Mouse (Mus musculus) heart, embryonic 13.5 days (tissue): Measurements from ENCODE around the gene Dhrs3. TPM values are rescaled to one million over a fixed set of nuclear protein-coding genes. Genes with fewer than 3 reads are reported as not detected.

Source experiments
- ATAC-seq: fragments of 200-750 bp; cut with Nextera tagmentation; 2 replicates; pipeline ENCODE4 v1.8.0; 2017; ENCODE audit warnings: moderate TSS enrichment; ENCODE audit not compliant: insufficient number of reproducible peaks, low FRiP score, low TSS enrichment; ENCODE audit errors: extremely low read depth
- H3K27ac ChIP-seq: fragments of 300-500 bp; sonication (generic); replicated peaks from 2 replicates; pipeline ENCODE4 v1.5.1; 2015; ENCODE audit warnings: moderate library complexity, mild to moderate bottlenecking, inconsistent platforms
- H3K27me3 ChIP-seq: fragments of 300-500 bp; sonication (generic); replicated peaks from 2 replicates; pipeline ENCODE4 v1.6.1; 2015; ENCODE audit warnings: mild to moderate bottlenecking, inconsistent platforms
- H3K36me3 ChIP-seq: fragments of 300-500 bp; sonication (generic); 2 replicates; pipeline ENCODE4 v1.6.1; 2015; ENCODE audit warnings: mild to moderate bottlenecking, inconsistent platforms
- H3K4me1 ChIP-seq: fragments of 300-500 bp; sonication (generic); 2 replicates; pipeline ENCODE4 v1.6.1; 2015; ENCODE audit warnings: inconsistent platforms
- H3K4me2 ChIP-seq: fragments of 300-500 bp; sonication (generic); 2 replicates; pipeline ENCODE4 v1.6.1; 2015; ENCODE audit warnings: inconsistent platforms, mild to moderate bottlenecking, moderate library complexity
- H3K4me3 ChIP-seq: fragments of 300-500 bp; sonication (generic); 2 replicates; pipeline ENCODE4 v1.5.1; 2015; ENCODE audit warnings: moderate library complexity, mild to moderate bottlenecking, inconsistent platforms
- H3K9ac ChIP-seq: fragments of 300-500 bp; sonication (generic); 2 replicates; pipeline ENCODE4 v1.6.1; 2015; ENCODE audit warnings: inconsistent platforms, mild to moderate bottlenecking, moderate library complexity
- H3K9me3 ChIP-seq: fragments of 300-500 bp; sonication (generic); 2 replicates; pipeline ENCODE4 v1.6.1; 2016; ENCODE audit warnings: inconsistent platforms
- WGBS: fragments of 180-500 bp; shearing (Covaris S2); methylation state at CpG from one replicate; pipeline ENCODE4 v1.1.7; 2015; ENCODE audit warnings: mixed read lengths; 5-methylcytosine and 5-hydroxymethylcytosine counted together
- polyA plus RNA-seq: library from polyadenylated mRNA; unstranded; fragments of >200 nt; fragmentation: Nextera tagmentation; extraction: Ambion mirVana; gene quantifications from 2 replicates; pipeline ENCODE4 v1.2.1, GENCODE M21; 2015

Gene Dhrs3
- polyA plus RNA-seq, result 37.4 and 45.8 TPM in 2 replicates

- H3K4me2 ChIP-seq, result peak within 1 kb of the TSS; percentile 90
- no peak for ATAC-seq
- peak within 1 kb of the TSS; percentile 87 for H3K9ac ChIP-seq
- peak within 1 kb of the TSS; percentile 69 for H3K27ac ChIP-seq
- H3K27me3 ChIP-seq, result peaks cover 5% of the 10 kb centered on the region; the same call in 1 of the 2 replicates
- under 1% methylated on average over 54 of the region's 55 CpGs for WGBS
- no peaks in the 10 kb centered on the region for H3K9me3 ChIP-seq
- H3K36me3 ChIP-seq, result no peaks in the 10 kb centered on the region
- peak within 1 kb of the TSS; percentile 62 for H3K4me3 ChIP-seq
- peaks cover 49% of the 10 kb centered on the region for H3K4me1 ChIP-seq
Observed at GRCm38 (mm10) chr4:144892133-144892936, at the start of gene Dhrs3. Dhrs3 (plus strand) TSS chr4:144892827.

GRCm38 (mm10) chr4:144861756-144862505 lies 30.7 kb upstream of the Dhrs3 start:
- no peak overlapping the region for H3K4me2 ChIP-seq
- no peaks in the 10 kb centered on the region for H3K9me3 ChIP-seq
- no peaks in the 10 kb centered on the region for H3K4me1 ChIP-seq
- WGBS, result 70% methylated on average over 3 of the region's 3 CpGs
- no peaks in the 10 kb centered on the region for H3K27me3 ChIP-seq
- no peaks in the 10 kb centered on the region for H3K36me3 ChIP-seq
- no peak overlapping the region for H3K9ac ChIP-seq
- no peak overlapping the region for H3K4me3 ChIP-seq
- H3K27ac ChIP-seq, result no peak overlapping the region
- ATAC-seq, result no peak

- WGBS, result 73% methylated on average over 5 of the region's 5 CpGs
- no peak; the same call in 1 of the 2 replicates for ATAC-seq
- Histone ChIP-seq H3K36me3 (no peaks in the 10 kb centered on the region), H3K9ac (no peak overlapping the region), H3K4me3 (no peak overlapping the region), H3K27ac (no peak overlapping the region), H3K4me2 (no peak overlapping the region), H3K4me1 (no peaks in the 10 kb centered on the region), H3K27me3 (no peaks in the 10 kb centered on the region), H3K9me3 (no peaks in the 10 kb centered on the region)
Observed at GRCm38 (mm10) chr4:144867926-144868325, 24.7 kb upstream of the Dhrs3 start.

GRCm38 (mm10) chr4:144868584-144868983 lies 24.0 kb upstream of the Dhrs3 start:
- Histone ChIP-seq H3K4me1 (no peaks in the 10 kb centered on the region), H3K27ac (no peak overlapping the region), H3K4me2 (no peak overlapping the region), H3K36me3 (no peaks in the 10 kb centered on the region), H3K9ac (no peak overlapping the region), H3K4me3 (no peak overlapping the region), H3K27me3 (no peaks in the 10 kb centered on the region), H3K9me3 (no peaks in the 10 kb centered on the region)
- 73% methylated on average over 4 of the region's 4 CpGs for WGBS
- no peak for ATAC-seq

DNA sequence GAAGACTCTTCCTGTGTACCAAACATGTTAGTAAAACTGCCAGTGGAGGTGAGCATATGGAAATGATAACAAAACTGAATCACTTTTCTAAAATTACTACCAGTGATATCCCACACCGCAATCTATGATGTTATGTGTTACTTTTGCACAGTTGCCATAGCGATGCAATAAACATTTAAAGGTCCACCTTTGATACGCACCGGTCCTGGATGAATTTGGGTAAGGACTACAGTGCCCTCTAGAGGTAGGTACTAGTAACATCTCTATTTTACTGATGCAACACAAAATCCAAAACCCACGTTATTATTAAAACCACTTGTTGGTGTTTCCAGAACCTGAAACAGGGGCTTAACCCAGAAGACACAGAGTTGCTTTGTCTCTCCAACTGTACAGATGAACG lies 19.7 kb upstream of the Dhrs3 start:
- Histone ChIP-seq H3K4me3 (no peak overlapping the region), H3K4me1 (no peaks in the 10 kb centered on the region), H3K27me3 (no peaks in the 10 kb centered on the region), H3K27ac (no peak overlapping the region), H3K36me3 (no peaks in the 10 kb centered on the region), H3K9me3 (no peaks in the 10 kb centered on the region), H3K4me2 (no peak overlapping the region), H3K9ac (no peak overlapping the region)
- WGBS, result 35% methylated on average over 6 of the region's 6 CpGs
- ATAC-seq, result no peak

DNA sequence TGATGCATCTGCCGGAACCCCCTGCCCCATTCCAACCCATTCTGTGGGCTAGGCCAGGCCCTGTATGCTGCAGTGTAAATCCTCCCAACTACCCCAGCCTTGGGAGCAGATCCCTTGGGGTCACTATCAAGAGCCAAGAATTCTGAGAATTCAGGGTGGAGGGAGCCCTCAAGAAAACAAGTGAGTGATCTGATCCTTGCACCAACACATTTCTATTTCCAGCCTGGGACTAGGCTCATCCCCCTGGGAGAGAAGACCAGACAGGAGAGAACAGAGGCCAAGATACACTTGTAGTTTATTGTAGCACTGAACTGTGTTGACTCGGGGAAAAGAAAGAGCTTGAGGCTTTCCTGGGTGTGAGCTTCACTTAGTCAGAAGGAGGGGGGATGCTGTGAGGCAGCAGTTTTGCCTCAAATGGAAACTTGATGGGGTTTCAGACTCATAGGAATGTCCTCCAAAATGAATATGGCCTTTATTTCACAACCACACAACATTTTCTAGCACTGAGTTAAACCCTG lies 17.0 kb upstream of the Dhrs3 start:
- Histone ChIP-seq H3K27me3 (no peaks in the 10 kb centered on the region), H3K4me1 (no peaks in the 10 kb centered on the region), H3K4me3 (no peak overlapping the region), H3K27ac (no peak overlapping the region), H3K36me3 (no peaks in the 10 kb centered on the region), H3K9me3 (no peaks in the 10 kb centered on the region; the same call in 1 of the 2 replicates), H3K9ac (no peak overlapping the region), H3K4me2 (no peak overlapping the region)
- 63% methylated on average over 2 of the region's 2 CpGs for WGBS
- ATAC-seq, result no peak

DNA sequence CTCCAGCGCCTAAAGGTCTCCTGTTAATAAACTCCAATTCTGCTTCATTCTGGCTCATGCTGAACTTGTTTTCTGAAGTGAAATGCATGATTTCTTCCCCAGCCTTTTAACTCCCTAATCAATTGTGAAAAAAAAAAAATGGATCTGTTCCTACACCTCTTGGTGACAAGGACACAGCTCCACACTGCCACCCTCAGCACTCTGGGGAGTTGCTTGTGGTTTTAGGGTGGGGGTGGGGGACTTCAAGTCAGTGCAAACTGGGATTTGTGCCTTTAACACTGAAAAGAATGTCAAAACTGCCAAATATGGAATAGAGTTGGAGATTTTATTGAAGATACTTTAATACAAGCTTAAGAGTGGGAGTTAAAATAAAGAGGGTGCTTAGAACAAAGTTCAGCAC lies 13.1 kb upstream of the Dhrs3 start:
- Histone ChIP-seq H3K4me3 (no peak overlapping the region), H3K9ac (no peak overlapping the region), H3K27me3 (no peaks in the 10 kb centered on the region), H3K4me1 (0 out of 2 replicates have a peak, but pooled peaks cover 2% of the 10 kb centered on the region), H3K4me2 (no peak overlapping the region), H3K27ac (no peak overlapping the region), H3K36me3 (no peaks in the 10 kb centered on the region), H3K9me3 (no peaks in the 10 kb centered on the region; the same call in 1 of the 2 replicates)
- no peak for ATAC-seq
- 57% methylated on average over 1 of the region's 1 CpGs for WGBS

DNA sequence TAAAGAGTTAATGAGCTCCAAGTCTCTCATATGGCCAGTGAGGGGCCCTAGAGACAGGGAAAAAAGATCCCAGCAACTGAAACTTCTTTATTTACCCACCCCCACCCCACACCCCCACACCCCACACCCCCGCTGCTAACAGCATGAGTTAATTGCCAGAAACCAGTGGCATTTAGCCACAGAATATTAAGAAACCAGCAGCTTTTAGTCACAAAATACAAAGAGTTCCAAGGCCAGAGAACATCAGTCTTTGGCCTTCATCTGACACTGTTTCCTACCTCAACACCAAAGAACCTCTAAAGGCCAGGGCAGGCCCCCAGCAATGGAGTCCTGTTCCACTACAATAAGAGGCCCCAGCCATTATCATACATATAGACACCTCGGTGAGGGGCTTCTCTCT lies 11.3 kb upstream of the Dhrs3 start:
- Histone ChIP-seq H3K27me3 (no peaks in the 10 kb centered on the region), H3K9ac (no peak overlapping the region), H3K9me3 (no peaks in the 10 kb centered on the region; the same call in 1 of the 2 replicates), H3K4me2 (no peak overlapping the region), H3K4me3 (no peak overlapping the region), H3K4me1 (0 out of 2 replicates have a peak, but pooled peaks cover 5% of the 10 kb centered on the region), H3K27ac (no peak overlapping the region), H3K36me3 (no peaks in the 10 kb centered on the region)
- 79% methylated on average over 2 of the region's 2 CpGs for WGBS
- ATAC-seq, result no peak

DNA sequence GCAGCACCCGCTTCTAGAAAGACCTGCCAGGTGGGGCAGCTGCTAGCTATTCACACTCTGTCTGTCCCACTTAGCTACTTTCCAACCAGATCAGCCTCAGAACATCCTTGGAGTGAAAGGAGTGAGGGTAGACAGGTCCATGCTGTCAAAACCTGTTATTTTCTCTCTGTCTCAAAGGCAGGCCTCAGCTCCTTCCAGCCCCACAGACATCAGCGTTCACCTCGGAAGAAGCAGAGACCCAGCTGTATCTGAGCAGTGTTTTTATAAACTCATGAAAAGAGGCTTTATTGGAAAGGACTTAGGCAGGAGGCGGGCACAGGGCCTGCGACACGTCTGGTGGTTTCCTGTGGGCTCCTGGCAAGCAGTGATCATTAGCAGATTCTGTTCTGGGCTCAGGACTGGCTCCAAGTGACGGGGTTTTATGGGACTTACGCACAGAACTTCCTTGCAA lies 9.7 kb upstream of the Dhrs3 start:
- no peaks in the 10 kb centered on the region for H3K27me3 ChIP-seq
- ATAC-seq, result no peak
- no peaks in the 10 kb centered on the region; the same call in 1 of the 2 replicates for H3K9me3 ChIP-seq
- no peaks in the 10 kb centered on the region for H3K36me3 ChIP-seq
- 0 out of 2 replicates have a peak, but pooled peaks cover 5% of the 10 kb centered on the region for H3K4me1 ChIP-seq
- H3K9ac ChIP-seq, result no peak overlapping the region
- H3K27ac ChIP-seq, result peak overlapping the region; percentile 24; the same call in 1 of the 2 replicates
- 58% methylated on average over 8 of the region's 8 CpGs for WGBS
- H3K4me2 ChIP-seq, result no peak overlapping the region
- no peak overlapping the region for H3K4me3 ChIP-seq

DNA sequence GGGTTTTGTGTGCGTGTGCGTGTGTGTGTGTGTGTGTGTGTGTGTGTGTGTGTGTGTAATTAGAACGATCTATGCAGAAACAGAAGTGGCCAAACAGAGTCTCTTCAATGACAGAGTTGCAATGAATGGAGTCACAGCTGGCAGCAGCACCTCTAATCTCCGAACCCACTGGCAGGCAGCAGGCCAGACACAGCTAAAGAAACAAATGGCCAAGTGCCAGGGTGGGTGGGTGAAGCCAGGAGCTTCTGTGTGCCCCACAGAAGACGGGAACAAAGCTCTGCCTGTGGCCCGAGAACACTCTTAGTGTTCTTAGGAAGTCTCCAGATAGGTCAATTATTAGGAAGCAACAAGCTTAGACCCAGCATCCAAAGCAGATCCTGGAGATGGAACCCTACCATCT lies 6.2 kb upstream of the Dhrs3 start:
- H3K27me3 ChIP-seq, result no peaks in the 10 kb centered on the region
- WGBS, result 47% methylated on average over 6 of the region's 6 CpGs
- peaks cover 8% of the 10 kb centered on the region for H3K4me1 ChIP-seq
- no peak overlapping the region for H3K4me3 ChIP-seq
- H3K27ac ChIP-seq, result no peak overlapping the region
- no peaks in the 10 kb centered on the region for H3K36me3 ChIP-seq
- H3K4me2 ChIP-seq, result no peak overlapping the region
- H3K9ac ChIP-seq, result no peak overlapping the region
- no peaks in the 10 kb centered on the region for H3K9me3 ChIP-seq
- no peak for ATAC-seq

- H3K4me2 ChIP-seq, result no peak overlapping the region
- H3K4me3 ChIP-seq, result no peak overlapping the region
- no peak for ATAC-seq
- no peaks in the 10 kb centered on the region for H3K9me3 ChIP-seq
- H3K36me3 ChIP-seq, result no peaks in the 10 kb centered on the region
- peaks cover 20% of the 10 kb centered on the region for H3K4me1 ChIP-seq
- H3K27ac ChIP-seq, result no peak overlapping the region
- H3K27me3 ChIP-seq, result no peaks in the 10 kb centered on the region
- no peak overlapping the region for H3K9ac ChIP-seq
- 69% methylated on average over 4 of the region's 4 CpGs for WGBS
Observed at GRCm38 (mm10) chr4:144888750-144889149, 3.9 kb upstream of the Dhrs3 start.
